14 mouse cellular contexts compared by ENCODE assay signal in genomic region chr8:119590348-119590747, GRCm38 (mm10). TPM values are rescaled to one million over a fixed set of nuclear protein-coding genes. Genes with fewer than 3 reads are reported as not detected.
"Had no signal": no experiment of that assay in that cellular context is flagged by ENCODE, and none has a peak within 500 bp of the region (broad histone marks: within the 10 kb centered on the region; RNA-seq: fewer than 3 reads in every experiment).

No protein-coding gene starts in this region.

- H3K36me3 ChIP-seq: limb, embryonic 10.5 days; liver, embryonic 15.5 days; midbrain, embryonic 13.5 days had no signal

- H3K27me3 ChIP-seq: liver, embryonic 15.5 days; midbrain, embryonic 13.5 days had no signal

- DNase-seq: kidney, adult 11 months; lung, embryonic 14.5 days; lung, postnatal 10 days; right cerebral cortex, adult 18-20 months; right cerebral cortex, postnatal 25 days had no signal

- H3K9ac ChIP-seq: liver, embryonic 15.5 days; lung, embryonic 14.5 days; midbrain, embryonic 13.5 days had no signal

- H3K9me3 ChIP-seq: limb, embryonic 10.5 days; liver, embryonic 15.5 days; midbrain, embryonic 13.5 days had no signal

- H3K27ac ChIP-seq: layer of hippocampus, adult 2 months; limb, embryonic 10.5 days; liver, embryonic 15.5 days; macrophage; midbrain, embryonic 13.5 days had no signal

- H3K4me2 ChIP-seq: liver, embryonic 11.5 days; liver, embryonic 15.5 days; lung, embryonic 14.5 days; midbrain, embryonic 13.5 days had no signal

- ATAC-seq: hindbrain, embryonic 16.5 days; midbrain, embryonic 13.5 days had no signal

- H3K4me3 ChIP-seq: layer of hippocampus, adult 2 months; limb, embryonic 10.5 days; liver, embryonic 15.5 days; midbrain, embryonic 13.5 days had no signal

RNA-seq across cellular contexts. Expression of gene Dnaaf1, which starts 15.3 kb away (rescaled TPM):
- polyA plus RNA-seq: lung, embryonic 14.5 days; macrophage had no signal

RNA-seq across cellular contexts. Expression of gene Adad2, which starts 22.2 kb away (rescaled TPM):
- polyA plus RNA-seq: limb, embryonic 10.5 days; liver, embryonic 11.5 days; liver, embryonic 15.5 days; lung, embryonic 14.5 days; macrophage; midbrain, embryonic 13.5 days; neural tube, embryonic 14.5 days; stomach, embryonic 14.5 days had no signal
